10 mouse cellular contexts compared by ENCODE assay signal in genomic region chr13:107961972-107962371, GRCm38 (mm10).
DNase-seq lines count a peak whose midpoint lies in the region; ATAC-seq lines count a peak whose summit lies in the region.
"Had no signal": no experiment of that assay in that cellular context is flagged by ENCODE, and none has a peak within 500 bp of the region (broad histone marks: within the 10 kb centered on the region; RNA-seq: fewer than 3 reads in every experiment).

No protein-coding gene starts in this region.

- peak; percentile 44; the same call in 1 of the 2 replicates for ATAC-seq in neural tube, embryonic 14.5 days (ENCODE audit: low read depth)
- no peak for ATAC-seq in neural tube, embryonic 15.5 days (ENCODE audit: low FRiP score)
- peak; percentile 82 for ATAC-seq in stomach, embryonic 14.5 days (ENCODE audit: insufficient number of reproducible peaks, insufficient read depth, low FRiP score, low read depth)

- DNase-seq in adrenal gland, adult (ENCODE audit: inconsistent age in 2 of 2, low spot score in 1 of 2) = peak; percentile 34 to 73
- no peak for DNase-seq in adrenal gland, adult 8-10 months
- peak; percentile 46 for DNase-seq in kidney, postnatal 10 days
- DNase-seq in spleen, postnatal 4 days (ENCODE audit: low spot score in 2 of 2) = no peak
- no peak for DNase-seq in spleen, postnatal 10 days (ENCODE audit: low spot score in 2 of 2)
- DNase-seq: cerebellum, adult 11 months had no signal

- no peak overlapping the region for H3K4me3 ChIP-seq in neural tube, embryonic 14.5 days (ENCODE audit: low read depth, low read length)
- no peak overlapping the region for H3K4me3 ChIP-seq in neural tube, embryonic 15.5 days (replicated peaks)
- no peak overlapping the region for H3K4me3 ChIP-seq in stomach, embryonic 14.5 days (ENCODE audit: low read depth, low read length)
- H3K4me3 ChIP-seq: layer of hippocampus, adult 2 months had no signal

- H3K4me2 ChIP-seq in neural tube, embryonic 14.5 days (ENCODE audit: low read depth, low read length) = no peak overlapping the region
- H3K4me2 ChIP-seq in neural tube, embryonic 15.5 days = no peak overlapping the region
- H3K4me2 ChIP-seq in stomach, embryonic 14.5 days (replicated peaks; ENCODE audit: low read depth, low read length) = no peak overlapping the region

- H3K27me3 ChIP-seq in neural tube, embryonic 14.5 days (ENCODE audit: control insufficient read depth, insufficient read depth, low read length) = no peaks in the 10 kb centered on the region
- no peaks in the 10 kb centered on the region; the same call in 1 of the 2 replicates for H3K27me3 ChIP-seq in neural tube, embryonic 15.5 days (replicated peaks)
- H3K27me3 ChIP-seq in stomach, embryonic 14.5 days (ENCODE audit: control insufficient read depth, insufficient read depth, low read length) = no peaks in the 10 kb centered on the region

- H3K27ac ChIP-seq in neural tube, embryonic 14.5 days (ENCODE audit: low read depth, low read length) = no peak overlapping the region
- no peak overlapping the region for H3K27ac ChIP-seq in neural tube, embryonic 15.5 days (replicated peaks)
- peak overlapping the region; percentile 55; the same call in 1 of the 2 replicates for H3K27ac ChIP-seq in stomach, embryonic 14.5 days (ENCODE audit: low read length)
- H3K27ac ChIP-seq: layer of hippocampus, adult 2 months had no signal

- WGBS in neural tube, embryonic 14.5 days = 38% methylated on average over 4 of the region's 4 CpGs
- 22% methylated on average over 4 of the region's 4 CpGs for WGBS in neural tube, embryonic 15.5 days
- 49% methylated on average over 4 of the region's 4 CpGs for WGBS in stomach, embryonic 14.5 days

- H3K4me1 ChIP-seq in neural tube, embryonic 14.5 days (ENCODE audit: control insufficient read depth, insufficient read depth, low read length) = peaks cover 6% of the 10 kb centered on the region; the same call in 1 of the 2 replicates
- H3K4me1 ChIP-seq in neural tube, embryonic 15.5 days = peaks cover 15% of the 10 kb centered on the region
- H3K4me1 ChIP-seq in stomach, embryonic 14.5 days (ENCODE audit: control insufficient read depth, insufficient read depth, low read length) = peaks cover 12% of the 10 kb centered on the region; the same call in 1 of the 2 replicates

- no peak overlapping the region for H3K9ac ChIP-seq in neural tube, embryonic 14.5 days (replicated peaks; ENCODE audit: low read depth, low read length)
- H3K9ac ChIP-seq in neural tube, embryonic 15.5 days (replicated peaks) = no peak overlapping the region
- no peak overlapping the region for H3K9ac ChIP-seq in stomach, embryonic 14.5 days (replicated peaks; ENCODE audit: low read depth, low read length)

- H3K36me3 ChIP-seq in neural tube, embryonic 14.5 days (ENCODE audit: control insufficient read depth, insufficient read depth, low read length) = no peaks in the 10 kb centered on the region
- no peaks in the 10 kb centered on the region for H3K36me3 ChIP-seq in neural tube, embryonic 15.5 days
- no peaks in the 10 kb centered on the region for H3K36me3 ChIP-seq in stomach, embryonic 14.5 days (ENCODE audit: control insufficient read depth, insufficient read depth, low read length)

- no peaks in the 10 kb centered on the region for H3K9me3 ChIP-seq in neural tube, embryonic 14.5 days (ENCODE audit: control insufficient read depth, low read length)
- H3K9me3 ChIP-seq in neural tube, embryonic 15.5 days (replicated peaks) = no peaks in the 10 kb centered on the region
- no peaks in the 10 kb centered on the region for H3K9me3 ChIP-seq in stomach, embryonic 14.5 days (ENCODE audit: control insufficient read depth, low read depth, low read length)

Comparison
In these comparisons a context has a peak if more than half of its experiments do, and no peak if none do; other contexts are left out.
1. DNase-seq: peak in adrenal gland, adult (2 of 2) and kidney, postnatal 10 days (single experiment); none in adrenal gland, adult 8-10 months (single experiment), spleen, postnatal 4 days (0 of 2) and spleen, postnatal 10 days (0 of 2).